Mouse (Mus musculus): ENCODE results near the gene Prpf38a. TPM values are rescaled to one million over a fixed set of nuclear protein-coding genes. Genes with fewer than 3 reads are reported as not detected.

The Prpf38a gene
- polyA plus RNA-seq, 1 experiment from 2014 or later = 78.0 TPM

Other genes starting within 250 kb of the Prpf38a start
- 6.8 and 6.9 TPM in 2 replicates for gene Shisal2a, start 196.0 kb downstream of the Prpf38a start, polyA plus RNA-seq (2015; fragmentation: Nextera tagmentation; extraction: Ambion mirVana)
- gene Gpx7, start 172.4 kb downstream of the Prpf38a start, polyA plus RNA-seq (2015; fragmentation: Nextera tagmentation; extraction: Ambion mirVana) = 26.5 and 26.9 TPM in 2 replicates
- gene Tut4, start 119.9 kb downstream of the Prpf38a start, polyA plus RNA-seq (2015; fragmentation: Nextera tagmentation; extraction: Ambion mirVana) = 50.9 and 58.4 TPM in 2 replicates
- 1.2 and 1.6 TPM in 2 replicates for gene Orc1, start 87 bp upstream of the Prpf38a start, polyA plus RNA-seq (2015; fragmentation: Nextera tagmentation; extraction: Ambion mirVana)
- 19.3 and 21.0 TPM in 2 replicates for gene Cc2d1b, start 40.6 kb upstream of the Prpf38a start, polyA plus RNA-seq (2015; fragmentation: Nextera tagmentation; extraction: Ambion mirVana)
- 0.75 and 1.1 TPM in 2 replicates for gene 3110021N24Rik, start 140.3 kb upstream of the Prpf38a start, polyA plus RNA-seq (2015; fragmentation: Nextera tagmentation; extraction: Ambion mirVana)
- 5.7 and 6.3 TPM in 2 replicates for gene Zfyve9, start 201.5 kb upstream of the Prpf38a start, polyA plus RNA-seq (2015; fragmentation: Nextera tagmentation; extraction: Ambion mirVana)